Mouse (Mus musculus) MEL (cell line): Measurements from ENCODE around the gene Oxtr.

ENCODE experiments used
- GATA1 ChIP-seq: IDR thresholded peaks from 2 replicates; pipeline ENCODE4 v1.6.1; 2011; ENCODE audit warnings: low read depth, low read length, improper control_type of control experiment
- TCF12 ChIP-seq: IDR thresholded peaks from 2 replicates; pipeline ENCODE4 v1.6.1; 2014; ENCODE audit warnings: low read depth, mild to moderate bottlenecking, inconsistent platforms, low read length, improper control_type of control experiment, moderate library complexity
- ZKSCAN1 ChIP-seq: IDR thresholded peaks from 2 replicates; pipeline ENCODE4 v1.6.1; 2012; ENCODE audit warnings: low read depth, mild to moderate bottlenecking, inconsistent platforms, low read length, improper control_type of control experiment, moderate library complexity
- ZNF384 ChIP-seq: IDR thresholded peaks from 2 replicates; pipeline ENCODE4 v1.6.1; 2012; ENCODE audit warnings: low read depth, mild to moderate bottlenecking, inconsistent platforms, low read length, improper control_type of control experiment

GRCm38 (mm10) chr6:112471644-112472043 is 18.1 kb downstream of the Oxtr start:
- TF ChIP-seq TCF12 (no peak), ZKSCAN1 (no peak), ZNF384 (no peak), GATA1 (no peak)
